Mouse (Mus musculus) testis, adult 2 months (tissue): ENCODE results near the gene Glt28d2. TPM values are rescaled to one million over a fixed set of nuclear protein-coding genes. Genes with fewer than 3 reads are reported as not detected.

Experiments used
- H3K27ac ChIP-seq: fragments of 200-500 bp; 2 replicates; pipeline ENCODE4 v1.5.1; 2012; ENCODE audit warnings: low read depth, low read length; ENCODE audit not compliant: control insufficient read depth, insufficient read depth
- H3K27me3 ChIP-seq: fragments of 200-500 bp; 2 replicates; pipeline ENCODE4 v1.6.1; 2012; ENCODE audit warnings: mild to moderate bottlenecking, low read length, moderate library complexity; ENCODE audit not compliant: control insufficient read depth, insufficient read depth
- H3K36me3 ChIP-seq: fragments of 200-500 bp; 2 replicates; pipeline ENCODE4 v1.6.1; 2012; ENCODE audit warnings: mild to moderate bottlenecking, low read length; ENCODE audit not compliant: control insufficient read depth, insufficient read depth
- H3K4me1 ChIP-seq: fragments of 200-500 bp; 2 replicates; pipeline ENCODE4 v1.6.1; 2012; ENCODE audit warnings: low read length; ENCODE audit not compliant: control insufficient read depth, insufficient read depth
- H3K4me3 ChIP-seq: fragments of 200-500 bp; 2 replicates; pipeline ENCODE4 v1.5.1; 2012; ENCODE audit warnings: low read depth, mild to moderate bottlenecking, low read length, moderate library complexity, mixed read lengths; ENCODE audit not compliant: control insufficient read depth
- CTCF ChIP-seq: fragments of 200-500 bp; IDR thresholded peaks from 2 replicates; pipeline ENCODE4 v1.5.1; 2012; ENCODE audit warnings: low read depth, mild to moderate bottlenecking, inconsistent platforms, low read length, moderate library complexity; ENCODE audit not compliant: control insufficient read depth, insufficient read depth, insufficient replicate concordance
- POLR2A ChIP-seq: fragments of 200-500 bp; IDR thresholded peaks from 2 replicates; pipeline ENCODE4 v1.6.1; 2012; ENCODE audit warnings: low read depth, mild to moderate bottlenecking, inconsistent platforms, low read length, moderate library complexity; ENCODE audit not compliant: control insufficient read depth
- polyA plus RNA-seq: library from polyadenylated mRNA; depleted of rRNA; stranded (reverse); fragments of >200 nt; gene quantifications from 2 replicates; pipeline ENCODE4 v1.2.3, GENCODE M21; 2012

Glt28d2 gene
- polyA plus RNA-seq, 1 experiment: 0.25 TPM

- H3K4me3 ChIP-seq: no peak overlapping the region
- H3K27me3 ChIP-seq: no peaks in the 10 kb centered on the region
- H3K27ac ChIP-seq: no peak overlapping the region
- no peaks in the 10 kb centered on the region for H3K4me1 ChIP-seq
- TF ChIP-seq CTCF (no peak), POLR2A (no peak)
- H3K36me3 ChIP-seq: no peaks in the 10 kb centered on the region
Measured at GRCm38 (mm10) chr3:85880068-85880467, 7.2 kb downstream of the Glt28d2 start.

GRCm38 (mm10) chr3:85878911-85879310 is 8.4 kb downstream of the Glt28d2 start:
- Histone ChIP-seq H3K4me3 (no peak overlapping the region), H3K4me1 (no peaks in the 10 kb centered on the region), H3K27me3 (no peaks in the 10 kb centered on the region), H3K36me3 (no peaks in the 10 kb centered on the region), H3K27ac (no peak overlapping the region)
- no peak for TF ChIP-seq CTCF
- no peak for TF ChIP-seq POLR2A

DNA sequence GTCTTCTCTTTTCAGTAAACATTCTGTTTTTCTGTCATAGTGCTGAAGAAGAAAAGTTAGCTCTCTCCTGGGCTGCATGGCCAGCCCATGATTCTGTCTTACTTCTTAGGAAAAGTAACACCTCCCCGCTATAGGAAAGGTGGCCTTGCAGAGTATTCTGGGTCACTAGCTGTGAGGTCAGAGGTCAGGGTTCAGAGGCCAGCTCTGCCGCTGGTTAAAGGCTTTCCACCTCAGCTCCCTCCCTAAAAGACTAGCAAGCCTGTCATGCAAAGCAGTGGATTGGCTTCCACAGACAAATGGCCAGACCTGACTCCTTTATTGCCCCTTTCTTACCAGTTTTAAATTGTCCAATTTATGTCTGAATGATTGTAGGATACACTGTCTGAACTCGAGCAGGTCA is 23.3 kb downstream of the Glt28d2 start:
- no peak for TF ChIP-seq POLR2A
- no peak for TF ChIP-seq CTCF
- Histone ChIP-seq H3K27me3 (no peaks in the 10 kb centered on the region), H3K4me1 (no peaks in the 10 kb centered on the region), H3K27ac (no peak overlapping the region), H3K4me3 (no peak overlapping the region), H3K36me3 (no peaks in the 10 kb centered on the region)

DNA sequence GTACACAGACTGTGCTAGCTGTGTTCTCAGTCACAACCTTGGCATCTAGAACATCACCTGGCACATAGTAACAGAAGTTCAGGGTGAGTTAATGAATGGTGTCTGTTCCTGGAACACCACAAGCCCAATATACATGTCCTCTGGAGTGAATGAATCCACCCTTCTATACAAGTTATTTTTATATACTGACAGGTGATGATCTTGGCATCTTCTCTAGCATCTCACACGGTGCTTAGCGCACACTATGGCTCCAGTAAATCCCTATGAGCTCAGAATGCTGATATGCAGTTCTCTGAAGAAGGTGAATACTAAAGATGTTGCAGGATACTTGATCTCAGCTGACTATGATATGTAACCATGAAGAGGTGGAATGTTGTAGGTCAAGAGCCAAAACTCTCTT is 24.4 kb downstream of the Glt28d2 start:
- Histone ChIP-seq H3K4me1 (no peaks in the 10 kb centered on the region), H3K27me3 (no peaks in the 10 kb centered on the region), H3K27ac (no peak overlapping the region), H3K4me3 (no peak overlapping the region), H3K36me3 (no peaks in the 10 kb centered on the region)
- no peak for TF ChIP-seq POLR2A
- no peak for TF ChIP-seq CTCF

DNA sequence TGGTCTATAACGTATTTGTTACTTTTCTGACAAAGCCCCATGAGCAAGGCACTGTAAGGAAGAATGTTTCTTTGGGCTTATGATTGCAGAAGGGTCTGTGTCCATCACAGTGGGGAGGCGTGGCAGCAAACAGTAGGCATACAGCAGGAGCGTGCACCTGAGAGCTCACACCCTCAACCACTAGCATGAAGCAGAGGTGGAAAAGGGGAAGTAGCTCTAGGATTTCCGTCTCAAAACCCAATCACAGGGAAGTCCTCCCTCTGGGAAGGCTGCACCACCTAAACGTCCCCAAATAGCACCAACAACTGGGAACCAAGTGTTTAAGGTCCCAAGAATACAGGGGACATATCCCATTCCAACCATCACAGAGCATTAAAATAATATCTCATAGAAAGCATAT is 26.3 kb downstream of the Glt28d2 start:
- no peaks in the 10 kb centered on the region for H3K36me3 ChIP-seq
- TF ChIP-seq CTCF (no peak), POLR2A (no peak)
- no peaks in the 10 kb centered on the region for H3K4me1 ChIP-seq
- no peaks in the 10 kb centered on the region for H3K27me3 ChIP-seq
- no peak overlapping the region for H3K27ac ChIP-seq
- no peak overlapping the region for H3K4me3 ChIP-seq

DNA sequence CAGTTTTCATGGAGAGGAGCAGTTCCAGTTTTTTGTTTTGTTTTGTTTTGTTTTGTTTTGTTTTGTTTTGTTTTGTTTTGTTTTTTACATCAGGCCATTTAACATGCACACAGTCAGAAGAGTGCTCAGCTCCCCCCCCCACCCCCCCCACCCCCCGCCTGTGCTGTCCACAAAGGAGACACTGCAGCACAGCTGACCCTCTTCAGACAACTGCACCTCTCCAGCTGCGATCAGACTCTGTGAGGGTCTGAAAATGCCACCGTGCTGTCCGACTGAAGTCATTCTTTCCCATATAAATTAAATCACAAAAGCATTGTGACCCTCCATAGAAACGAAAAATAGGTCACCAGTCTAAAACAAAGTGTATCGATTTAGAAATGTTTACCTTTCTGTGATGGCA is 28.0 kb downstream of the Glt28d2 start:
- Histone ChIP-seq H3K36me3 (no peaks in the 10 kb centered on the region), H3K4me1 (no peaks in the 10 kb centered on the region), H3K4me3 (no peak overlapping the region), H3K27me3 (no peaks in the 10 kb centered on the region), H3K27ac (no peak overlapping the region)
- TF ChIP-seq POLR2A: no peak
- TF ChIP-seq CTCF: no peak

DNA sequence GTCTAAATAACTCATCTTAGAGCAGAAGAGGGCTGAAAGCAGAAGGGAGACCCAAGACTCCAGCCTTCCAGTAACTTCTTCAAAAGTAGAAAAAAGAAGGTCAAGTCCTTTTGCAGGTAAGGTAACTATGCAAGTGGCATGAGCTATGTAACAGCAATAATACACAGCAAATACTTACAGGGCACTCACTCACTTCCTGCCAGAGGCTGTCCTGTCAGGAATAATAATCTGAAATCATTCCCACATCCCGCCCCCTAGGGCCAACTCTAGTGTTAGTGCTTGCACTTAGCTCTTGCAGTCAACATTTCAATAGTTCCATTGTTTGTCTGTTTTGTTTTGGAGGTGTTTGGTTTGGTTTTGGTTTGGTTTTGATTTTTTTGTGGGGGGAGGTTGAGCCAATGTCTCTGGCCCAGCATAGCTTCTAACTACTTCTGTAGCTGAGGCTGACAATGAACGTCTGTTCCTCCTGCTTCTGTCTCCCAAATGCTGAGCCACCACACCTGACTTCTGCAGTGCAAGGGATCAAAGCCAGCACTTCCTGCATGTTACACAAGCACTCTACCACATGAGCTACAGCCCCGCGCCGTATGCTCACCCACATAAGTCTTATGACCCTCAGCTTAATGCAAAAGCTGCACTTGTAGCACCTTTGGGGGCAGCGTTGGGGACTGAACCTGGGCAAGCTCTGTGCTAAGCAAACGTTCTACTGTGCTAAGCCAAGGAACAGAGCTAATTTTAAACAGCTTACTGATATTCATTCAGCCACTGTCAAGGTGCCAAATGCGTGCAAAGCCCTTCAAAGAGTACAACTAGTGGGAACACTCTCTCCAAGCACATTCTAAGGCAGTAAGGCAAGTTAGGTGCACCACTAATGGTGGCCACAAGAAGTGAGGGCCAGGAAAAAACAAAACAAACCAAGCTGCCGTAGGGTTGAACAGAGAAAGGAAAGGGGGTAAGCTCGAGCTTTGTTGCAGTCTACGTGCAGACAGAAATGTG is 28.9 kb downstream of the Glt28d2 start:
- Histone ChIP-seq H3K36me3 (no peaks in the 10 kb centered on the region), H3K4me1 (no peaks in the 10 kb centered on the region), H3K27me3 (no peaks in the 10 kb centered on the region), H3K4me3 (no peak overlapping the region), H3K27ac (no peak overlapping the region)
- TF ChIP-seq POLR2A: no peak

- H3K36me3 ChIP-seq: no peaks in the 10 kb centered on the region
- H3K27ac ChIP-seq: no peak overlapping the region
- TF ChIP-seq POLR2A: no peak
- no peak for TF ChIP-seq CTCF
- no peaks in the 10 kb centered on the region for H3K4me1 ChIP-seq
- no peaks in the 10 kb centered on the region for H3K27me3 ChIP-seq
- no peak overlapping the region for H3K4me3 ChIP-seq
Measured at GRCm38 (mm10) chr3:85857083-85857482, 30.2 kb downstream of the Glt28d2 start.
